Mouse (Mus musculus) MEL (cell line): ENCODE results near the gene Syt16.

Experiments
- CTCF ChIP-seq, 3 experiments: IDR thresholded peaks in 2 of 3; conservative IDR thresholded peaks in 1 of 3; 2 replicates each; pipeline ENCODE4 v1.5.1; 2011 to 2012; ENCODE audit warnings: low read length in 3 of 3, low read depth in 2 of 3, mild to moderate bottlenecking in 2 of 3, improper control_type of control experiment in 1 of 3, inconsistent platforms in 1 of 3, mixed read lengths in 1 of 3, moderate library complexity in 1 of 3; ENCODE audit not compliant: control insufficient read depth in 1 of 3, insufficient read depth in 1 of 3, poor library complexity in 1 of 3, severe bottlenecking in 1 of 3
- ELF1 ChIP-seq: IDR thresholded peaks from 2 replicates; pipeline ENCODE4 v1.6.1; 2014; ENCODE audit warnings: low read depth, mild to moderate bottlenecking, inconsistent platforms, low read length, improper control_type of control experiment, moderate library complexity
- GATA1 ChIP-seq: IDR thresholded peaks from 2 replicates; pipeline ENCODE4 v1.6.1; 2011; ENCODE audit warnings: low read depth, low read length, improper control_type of control experiment
- KAT2A ChIP-seq: conservative IDR thresholded peaks from 2 replicates; pipeline ENCODE4 v1.6.1; 2012; ENCODE audit warnings: low read depth, low read length, improper control_type of control experiment, inconsistent platforms
- MYC ChIP-seq: IDR thresholded peaks from 2 replicates; pipeline ENCODE4 v1.6.1; 2011; ENCODE audit warnings: low read depth, mild to moderate bottlenecking, low read length, improper control_type of control experiment, moderate library complexity
- NRF1 ChIP-seq: IDR thresholded peaks from 2 replicates; pipeline ENCODE4 v1.6.1; 2014; ENCODE audit warnings: low read depth, mild to moderate bottlenecking, inconsistent platforms, low read length, improper control_type of control experiment, moderate library complexity; ENCODE audit not compliant: poor library complexity, insufficient read depth, severe bottlenecking
- POLR2A ChIP-seq, 2 experiments: IDR thresholded peaks; 2 replicates each; pipeline ENCODE4 v1.6.1; 2011 to 2012; ENCODE audit warnings: low read length in 2 of 2, mild to moderate bottlenecking in 2 of 2, control low read depth in 1 of 2, improper control_type of control experiment in 1 of 2, low read depth in 1 of 2, moderate library complexity in 1 of 2; ENCODE audit not compliant: control insufficient read depth in 1 of 2, insufficient read depth in 1 of 2, poor library complexity in 1 of 2
- TCF12 ChIP-seq: IDR thresholded peaks from 2 replicates; pipeline ENCODE4 v1.6.1; 2014; ENCODE audit warnings: low read depth, mild to moderate bottlenecking, inconsistent platforms, low read length, improper control_type of control experiment, moderate library complexity
- USF1 ChIP-seq: IDR thresholded peaks from 2 replicates; pipeline ENCODE4 v1.6.1; 2014; ENCODE audit warnings: low read depth, mild to moderate bottlenecking, inconsistent platforms, low read length, improper control_type of control experiment, moderate library complexity
- ZNF384 ChIP-seq: IDR thresholded peaks from 2 replicates; pipeline ENCODE4 v1.6.1; 2012; ENCODE audit warnings: low read depth, mild to moderate bottlenecking, inconsistent platforms, low read length, improper control_type of control experiment

GRCm38 (mm10) chr12:73969142-73969541, 28.3 kb upstream of the Syt16 start:
- TF ChIP-seq KAT2A = no peak
- TF ChIP-seq POLR2A (IDR thresholded peaks at IDR 0.05; ENCODE audit: control insufficient read depth in 1 of 2, insufficient read depth in 1 of 2, low read depth in 1 of 2, low read length in 2 of 2, poor library complexity in 1 of 2) = no peak
- no peak for TF ChIP-seq MYC
- no peak for TF ChIP-seq TCF12
- no peak for TF ChIP-seq CTCF (IDR thresholded peaks at IDR 0.05 in 2 of 3, conservative IDR thresholded peaks at IDR 0.05 in 1 of 3; ENCODE audit: control insufficient read depth in 1 of 3, insufficient read depth in 1 of 3, low read depth in 2 of 3, low read length in 3 of 3, poor library complexity in 1 of 3, severe bottlenecking in 1 of 3)
- TF ChIP-seq ELF1 = no peak
- no peak for TF ChIP-seq ZNF384
- TF ChIP-seq USF1 = no peak
- no peak for TF ChIP-seq GATA1
- TF ChIP-seq NRF1 = no peak
